Mouse (Mus musculus): ENCODE measurements around the gene Sept9. TPM values are rescaled to one million over a fixed set of nuclear protein-coding genes. Genes with fewer than 3 reads are reported as not detected.

The Sept9 gene
- total and polyA plus RNA-seq, 2 experiments from 2014 or later: 112 TPM

GRCm38 (mm10) chr11:117297190-117297829 lies 97.8 kb downstream of the Sept9 start:
- H3K4me3 ChIP-seq (ENCODE audit: low read depth, low read length): no peak overlapping the region
- H3K36me3 ChIP-seq (ENCODE audit: insufficient read depth): no peaks in the 10 kb centered on the region
- no peak overlapping the region for H3K9ac ChIP-seq
- 93% methylated on average over 3 of the region's 3 CpGs for WGBS
- H3K27me3 ChIP-seq (ENCODE audit: insufficient read depth, low read length): no peaks in the 10 kb centered on the region
- DNase-seq (no peak), ATAC-seq (no peak)
- no peaks in the 10 kb centered on the region for H3K9me3 ChIP-seq (ENCODE audit: low read length)
- no peak overlapping the region for H3K27ac ChIP-seq (ENCODE audit: low read depth, low read length)
- TF ChIP-seq CTCF (IDR thresholded peaks at IDR 0.05; ENCODE audit: low read depth): no peak
- peaks cover 2% of the 10 kb centered on the region; the same call in 1 of the 2 replicates for H3K4me1 ChIP-seq (ENCODE audit: insufficient read depth)
- no peak overlapping the region for H3K4me2 ChIP-seq (ENCODE audit: low read depth)

- no peaks in the 10 kb centered on the region for H3K36me3 ChIP-seq (ENCODE audit: insufficient read depth)
- ATAC-seq (no peak), DNase-seq (no peak)
- H3K4me1 ChIP-seq (ENCODE audit: insufficient read depth): peaks cover 2% of the 10 kb centered on the region; the same call in 1 of the 2 replicates
- no peak overlapping the region for H3K4me3 ChIP-seq (ENCODE audit: low read depth, low read length)
- H3K27ac ChIP-seq (ENCODE audit: low read depth, low read length): no peak overlapping the region
- 99% methylated on average over 6 of the region's 6 CpGs for WGBS
- TF ChIP-seq CTCF (IDR thresholded peaks at IDR 0.05; ENCODE audit: low read depth): no peak
- no peak overlapping the region for H3K4me2 ChIP-seq (ENCODE audit: low read depth)
- H3K27me3 ChIP-seq (ENCODE audit: insufficient read depth, low read length): no peaks in the 10 kb centered on the region
- no peaks in the 10 kb centered on the region for H3K9me3 ChIP-seq (ENCODE audit: low read length)
- H3K9ac ChIP-seq: no peak overlapping the region
These were observed 100.3 kb downstream of the Sept9 start for GRCm38 (mm10) chr11:117299741-117300140.

GRCm38 (mm10) chr11:117300809-117301208 lies 101.3 kb downstream of the Sept9 start:
- H3K4me3 ChIP-seq (ENCODE audit: low read depth, low read length): no peak overlapping the region
- ATAC-seq (no peak), DNase-seq (no peak)
- H3K9ac ChIP-seq: no peak overlapping the region
- peak; percentile 39 for TF ChIP-seq CTCF (IDR thresholded peaks at IDR 0.05; ENCODE audit: low read depth)
- WGBS: 90% methylated on average over 4 of the region's 4 CpGs
- H3K4me2 ChIP-seq (ENCODE audit: low read depth): no peak overlapping the region
- H3K36me3 ChIP-seq (ENCODE audit: insufficient read depth): no peaks in the 10 kb centered on the region
- no peaks in the 10 kb centered on the region for H3K27me3 ChIP-seq (ENCODE audit: insufficient read depth, low read length)
- no peaks in the 10 kb centered on the region for H3K9me3 ChIP-seq (ENCODE audit: low read length)
- no peak overlapping the region for H3K27ac ChIP-seq (ENCODE audit: low read depth, low read length)
- H3K4me1 ChIP-seq (ENCODE audit: insufficient read depth): no peaks in the 10 kb centered on the region

- DNase-seq (no peak), ATAC-seq (no peak; the same call in 1 of the 2 replicates)
- H3K9ac ChIP-seq: no peak overlapping the region
- no peaks in the 10 kb centered on the region for H3K4me1 ChIP-seq (ENCODE audit: insufficient read depth)
- no peaks in the 10 kb centered on the region for H3K9me3 ChIP-seq (ENCODE audit: low read length)
- no peak overlapping the region for H3K27ac ChIP-seq (ENCODE audit: low read depth, low read length)
- TF ChIP-seq CTCF (IDR thresholded peaks at IDR 0.05; ENCODE audit: low read depth): no peak
- WGBS: 37% methylated on average over 6 of the region's 6 CpGs
- H3K4me3 ChIP-seq (ENCODE audit: low read depth, low read length): no peak overlapping the region
- H3K4me2 ChIP-seq (ENCODE audit: low read depth): no peak overlapping the region
- no peaks in the 10 kb centered on the region for H3K36me3 ChIP-seq (ENCODE audit: insufficient read depth)
- no peaks in the 10 kb centered on the region for H3K27me3 ChIP-seq (ENCODE audit: insufficient read depth, low read length)
These were observed 102.3 kb downstream of the Sept9 start for GRCm38 (mm10) chr11:117301716-117302115.

GRCm38 (mm10) chr11:117302371-117302770 lies 102.9 kb downstream of the Sept9 start:
- Histone ChIP-seq H3K4me2 (ENCODE audit: low read depth) (no peak overlapping the region), H3K9ac (no peak overlapping the region), H3K36me3 (ENCODE audit: insufficient read depth) (no peaks in the 10 kb centered on the region), H3K4me1 (ENCODE audit: insufficient read depth) (no peaks in the 10 kb centered on the region), H3K27me3 (ENCODE audit: insufficient read depth, low read length) (no peaks in the 10 kb centered on the region), H3K27ac (ENCODE audit: low read depth, low read length) (peak overlapping the region; percentile 1; the same call in 1 of the 2 replicates), H3K4me3 (ENCODE audit: low read depth, low read length) (no peak overlapping the region), H3K9me3 (ENCODE audit: low read length) (no peaks in the 10 kb centered on the region)
- 93% methylated on average over 5 of the region's 5 CpGs for WGBS
- DNase-seq (no peak), ATAC-seq (no peak)
- no peak for TF ChIP-seq CTCF (IDR thresholded peaks at IDR 0.05; ENCODE audit: low read depth)

- Histone ChIP-seq H3K36me3 (ENCODE audit: insufficient read depth) (no peaks in the 10 kb centered on the region), H3K27ac (ENCODE audit: low read depth, low read length) (no peak overlapping the region), H3K4me1 (ENCODE audit: insufficient read depth) (0 out of 2 replicates have a peak, but pooled peaks cover 6% of the 10 kb centered on the region), H3K9me3 (ENCODE audit: low read length) (no peaks in the 10 kb centered on the region), H3K27me3 (ENCODE audit: insufficient read depth, low read length) (no peaks in the 10 kb centered on the region), H3K9ac (no peak overlapping the region), H3K4me2 (ENCODE audit: low read depth) (no peak overlapping the region), H3K4me3 (ENCODE audit: low read depth, low read length) (no peak overlapping the region)
- 89% methylated on average over 7 of the region's 7 CpGs for WGBS
- DNase-seq (no peak), ATAC-seq (no peak)
- no peak for TF ChIP-seq CTCF (IDR thresholded peaks at IDR 0.05; ENCODE audit: low read depth)
These were observed 106.2 kb downstream of the Sept9 start for GRCm38 (mm10) chr11:117305509-117306188.
